ENCODE assay signal across 8 mouse cellular contexts in genomic region chr8:127440834-127441485, GRCm38 (mm10).
DNase-seq lines count a peak whose midpoint lies in the region; TF ChIP-seq lines count a peak whose summit lies in the region.

No protein-coding gene starts in this region.

- TF ChIP-seq CTCF in bone marrow macrophage, adult 2 months (IDR thresholded peaks at IDR 0.05; ENCODE audit: low read depth, low read length) = no peak

- H3K36me3 ChIP-seq in myocyte (ENCODE audit: control insufficient read depth, insufficient read depth) = no peaks in the 10 kb centered on the region

- peaks cover 31% of the 10 kb centered on the region for H3K4me1 ChIP-seq in bone marrow macrophage, adult 2 months (ENCODE audit: control insufficient read depth, insufficient read depth, low read length)

- H3K27ac ChIP-seq in bone marrow macrophage, adult 2 months (ENCODE audit: insufficient read depth, low read depth, low read length) = peak overlapping the region; percentile 65

- DNase-seq in Muller cell, postnatal 12 days (ENCODE audit: inconsistent ontology term) = peak; percentile 37
- DNase-seq in heart, postnatal 25 days (ENCODE audit: low spot score) = peak; percentile 57
- DNase-seq in large intestine, adult 2 months (ENCODE audit: low read depth, low spot score) = peak; percentile 90
- no peak for DNase-seq in embryo, embryonic 9.5 days (ENCODE audit: extremely low spot score)
- DNase-seq in layer of hippocampus, adult 11-12 months (ENCODE audit: low spot score) = no peak
- DNase-seq in cerebellum, postnatal 4 days (ENCODE audit: low spot score in 2 of 2) = no peak

- no peaks in the 10 kb centered on the region for H3K27me3 ChIP-seq in myocyte (ENCODE audit: control insufficient read depth, insufficient read depth, insufficient read length)

- peak overlapping the region; percentile 50 for H3K4me2 ChIP-seq in myocyte (ENCODE audit: low read depth)

- WGBS in large intestine, adult 2 months = 31% methylated on average over 6 of the region's 6 CpGs

- H3K79me2 ChIP-seq in myocyte (ENCODE audit: control insufficient read depth, insufficient read depth) = no peaks in the 10 kb centered on the region

- H3K4me3 ChIP-seq in bone marrow macrophage, adult 2 months (ENCODE audit: insufficient read depth, low read length) = peak overlapping the region; percentile 53
- H3K4me3 ChIP-seq in myocyte = no peak overlapping the region

- TF ChIP-seq POLR2A in bone marrow macrophage, adult 2 months (IDR thresholded peaks at IDR 0.05; ENCODE audit: borderline replicate concordance, low read depth, low read length) = peak; percentile 44; the same call in 1 of the 2 replicates
- peak; percentile 30 for TF ChIP-seq POLR2A in myocyte (IDR thresholded peaks at IDR 0.05; ENCODE audit: insufficient read length, low read depth)

- intact Hi-C loops in heart, postnatal 25 days (cut with DNase I) = loop anchor here (2.0 to 5.0 kb wide), 2 partner anchors 36 to 918 kb away; partner anchors contain the start of gene Nrp1

- H3ac ChIP-seq in myocyte (ENCODE audit: control insufficient read depth, insufficient read length) = no peak overlapping the region

TF ChIP-seq in myocyte, 11 proteins besides CTCF, POLR2A, EP300 and RAD21:
- no peak for TF ChIP-seq CEBPB (IDR thresholded peaks at IDR 0.05; ENCODE audit: insufficient read depth, poor library complexity, severe bottlenecking)
- peak; percentile 14 to 50 (median 17) for TF ChIP-seq MYOD1 (IDR thresholded peaks at IDR 0.05; ENCODE audit: control insufficient read depth in 1 of 3, insufficient read length in 2 of 3, low read depth in 2 of 3)
- TF ChIP-seq MYOG (IDR thresholded peaks at IDR 0.05; ENCODE audit: control insufficient read depth in 1 of 3, insufficient read depth in 1 of 3, insufficient read length in 2 of 3, low read depth in 2 of 3) = peak in 1 of 3 experiments; percentile 60
TF ChIP-seq in myocyte: peak in this region for 2.

Comparison
In these comparisons a context has a peak if more than half of its experiments do, and no peak if none do; other contexts are left out.
1. DNase-seq: peak in Muller cell, postnatal 12 days (single experiment), heart, postnatal 25 days (single experiment) and large intestine, adult 2 months (single experiment); none in embryo, embryonic 9.5 days (single experiment), layer of hippocampus, adult 11-12 months (single experiment) and cerebellum, postnatal 4 days (0 of 2).